Mouse (Mus musculus) kidney, postnatal 10 days (tissue): ENCODE measurements around the gene Wdr91.

ENCODE experiments used
- DNase-seq: peaks from one replicate; pipeline ENCODE4 v3.0.0; 2021; ENCODE audit warnings: mixed read lengths

The Wdr91 gene

GRCm38 (mm10) chr6:34877509-34878321, 33.0 kb downstream of the Wdr91 start, which contains the start of gene Cyren:
Gene Cyren (minus strand): TSS chr6:34878060.
- DNase-seq: peak; percentile 97

GRCm38 (mm10) chr6:34876835-34877156, 33.9 kb downstream of the Wdr91 start:
- DNase-seq: no peak

- no peak for DNase-seq
Observed at GRCm38 (mm10) chr6:34875966-34876834, 34.5 kb downstream of the Wdr91 start.

GRCm38 (mm10) chr6:34875268-34875761, 35.4 kb downstream of the Wdr91 start:
- peak; percentile 56 for DNase-seq

- DNase-seq: peak; percentile 84
Observed at GRCm38 (mm10) chr6:34874101-34874921, 36.4 kb downstream of the Wdr91 start.

GRCm38 (mm10) chr6:34872871-34873270, 37.8 kb downstream of the Wdr91 start:
- DNase-seq: no peak

GRCm38 (mm10) chr6:34871929-34872328, 38.7 kb downstream of the Wdr91 start:
- no peak for DNase-seq

- DNase-seq: no peak
Observed at GRCm38 (mm10) chr6:34870724-34871123, 40.0 kb downstream of the Wdr91 start.

- no peak for DNase-seq
Observed at GRCm38 (mm10) chr6:34870136-34870535, 40.5 kb downstream of the Wdr91 start.

- DNase-seq: no peak
Observed at GRCm38 (mm10) chr6:34869225-34869915, 41.3 kb downstream of the Wdr91 start.

GRCm38 (mm10) chr6:34868507-34869217, 42.0 kb downstream of the Wdr91 start:
- DNase-seq: no peak

- no peak for DNase-seq
Observed at GRCm38 (mm10) chr6:34867995-34868350, 42.7 kb downstream of the Wdr91 start.

GRCm38 (mm10) chr6:34867301-34867994, 43.2 kb downstream of the Wdr91 start:
- no peak for DNase-seq

GRCm38 (mm10) chr6:34866786-34867185, 43.9 kb downstream of the Wdr91 start:
- DNase-seq: no peak

GRCm38 (mm10) chr6:34865711-34866593, 44.7 kb downstream of the Wdr91 start:
- peak; percentile 53 for DNase-seq

- no peak for DNase-seq
Observed at GRCm38 (mm10) chr6:34865213-34865612, 45.5 kb downstream of the Wdr91 start.

- DNase-seq: no peak
Observed at GRCm38 (mm10) chr6:34863786-34864514, 46.7 kb downstream of the Wdr91 start.

GRCm38 (mm10) chr6:34862791-34863403, 47.8 kb downstream of the Wdr91 start, which contains the start of gene Tmem140:
Gene Tmem140 (plus strand): TSS chr6:34863146.
- peak; percentile 59 for DNase-seq

GRCm38 (mm10) chr6:34862381-34862780, 48.3 kb downstream of the Wdr91 start:
- DNase-seq: no peak
